Mouse (Mus musculus) kidney, postnatal 25 days (tissue): Measurements from ENCODE around the gene Plppr5.
A peak's percentile ranks its signal among the peaks of the same experiment; 100 is the strongest.

Source experiments
- DNase-seq, 2 experiments: peaks; one replicate each; pipeline ENCODE4 v3.0.0; 2021; ENCODE audit warnings: mixed read lengths in 2 of 2

Plppr5 gene

DNA sequence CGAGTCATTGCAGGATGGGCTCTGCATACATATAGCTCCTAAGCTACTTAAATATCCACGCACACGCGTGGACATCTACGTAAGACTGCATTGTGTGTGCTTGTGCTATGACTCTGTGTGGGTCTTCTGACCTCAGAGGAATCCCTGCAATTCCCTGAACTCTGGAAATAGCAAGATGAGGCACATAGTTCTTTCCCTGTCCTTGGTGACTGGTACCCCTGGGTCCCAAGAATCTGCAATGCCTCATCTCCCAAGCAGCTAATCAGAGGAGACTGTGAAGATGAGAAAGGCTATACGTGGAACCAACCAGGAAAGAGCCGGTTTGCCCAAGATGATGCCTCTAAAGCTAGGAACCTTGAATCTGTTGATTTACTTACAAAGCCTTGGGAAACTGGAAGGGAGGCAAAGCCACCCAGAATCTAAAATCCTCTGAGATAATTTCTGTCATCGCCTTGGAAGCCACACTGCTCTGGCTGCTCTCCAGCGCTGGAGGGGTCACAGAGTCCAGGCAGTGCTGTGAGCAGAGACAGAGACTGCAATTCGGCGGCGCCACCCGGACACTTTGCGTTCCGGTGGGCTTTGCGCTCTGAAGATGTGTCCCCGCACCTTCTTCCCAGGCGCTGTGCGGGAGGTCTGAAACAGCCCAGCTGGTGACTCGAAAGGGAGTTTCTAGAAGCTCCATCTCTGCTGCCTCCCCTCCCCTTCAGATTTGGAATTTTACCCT lies at the start of gene Plppr5:
Plppr5 (plus strand) TSS at position 308 of the 724 bp plus-strand sequence.
- DNase-seq, result no peak

DNA sequence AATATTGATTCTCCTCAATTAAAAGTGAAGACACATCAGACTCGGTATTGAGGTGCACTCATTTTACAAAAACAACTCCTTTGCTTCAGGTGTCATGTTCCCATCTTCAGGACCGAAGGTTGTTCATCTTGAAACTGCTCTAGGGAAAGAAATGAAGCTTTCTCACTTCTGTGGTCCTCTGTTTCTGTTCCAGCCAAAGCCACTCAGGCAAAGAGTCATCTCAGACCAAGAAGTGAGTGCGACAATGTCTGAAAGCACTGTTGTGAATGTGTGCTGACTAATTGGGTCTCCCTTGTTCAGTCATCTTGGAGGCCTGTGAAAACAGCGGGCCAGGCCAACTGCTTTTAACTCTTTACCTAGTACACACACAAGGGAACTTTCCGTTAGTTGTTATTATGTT lies 24.7 kb upstream of the Plppr5 start:
- no peak for DNase-seq

DNA sequence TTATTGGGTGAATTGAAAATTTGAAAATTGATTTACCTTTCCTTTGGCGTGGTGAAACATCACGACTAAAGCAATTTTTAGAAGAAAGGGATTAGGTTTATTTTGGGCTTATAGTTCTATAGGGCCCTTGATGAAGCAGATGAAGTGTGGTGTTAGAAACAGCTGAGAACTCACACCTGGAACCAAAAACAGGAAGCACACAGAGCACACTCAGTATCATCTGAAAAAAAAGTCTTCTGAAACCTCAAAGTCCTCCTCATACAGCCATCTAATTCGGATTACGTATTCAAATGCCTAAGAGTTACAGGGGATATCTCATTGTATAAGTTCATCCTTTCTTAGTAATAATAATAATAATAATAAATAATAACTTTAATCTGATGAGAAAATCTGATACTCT lies 24.1 kb upstream of the Plppr5 start:
- DNase-seq, result no peak

- no peak for DNase-seq
These were observed 17.7 kb upstream of the Plppr5 start for GRCm38 (mm10) chr3:117556972-117557371.

DNA sequence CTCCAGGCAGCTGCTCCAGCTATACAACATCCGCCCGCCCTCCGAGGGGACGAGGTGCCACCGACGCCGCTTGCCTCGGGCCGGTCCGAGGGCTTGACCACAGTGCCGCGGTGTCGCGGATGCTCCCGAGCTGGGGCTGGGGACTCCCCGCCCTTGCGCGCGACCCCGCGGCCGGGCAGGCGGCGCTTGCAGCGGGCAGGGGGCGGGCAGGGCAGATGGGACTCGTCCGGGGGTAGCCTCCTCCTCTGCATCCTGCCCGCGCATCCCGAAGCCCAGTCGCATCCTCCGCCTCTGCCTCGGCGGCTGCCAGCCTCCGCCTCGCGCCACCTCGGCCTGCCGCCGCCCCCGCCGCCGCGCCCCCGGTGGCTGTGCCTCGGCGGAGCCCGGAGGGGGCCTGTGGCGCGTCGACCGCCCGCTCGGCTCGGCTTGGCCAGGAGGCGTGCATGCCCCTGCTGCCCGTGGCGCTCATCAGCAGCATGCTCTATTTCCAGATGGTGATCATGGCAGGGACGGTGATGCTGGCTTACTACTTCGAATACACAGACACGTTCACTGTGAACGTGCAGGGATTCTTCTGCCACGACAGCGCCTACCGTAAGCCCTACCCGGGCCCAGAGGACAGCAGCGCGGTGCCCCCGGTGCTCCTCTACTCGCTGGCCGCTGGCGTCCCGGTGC lies 754 bp downstream of the Plppr5 start:
- peak in 1 of 2 experiments; percentile 35 for DNase-seq

DNA sequence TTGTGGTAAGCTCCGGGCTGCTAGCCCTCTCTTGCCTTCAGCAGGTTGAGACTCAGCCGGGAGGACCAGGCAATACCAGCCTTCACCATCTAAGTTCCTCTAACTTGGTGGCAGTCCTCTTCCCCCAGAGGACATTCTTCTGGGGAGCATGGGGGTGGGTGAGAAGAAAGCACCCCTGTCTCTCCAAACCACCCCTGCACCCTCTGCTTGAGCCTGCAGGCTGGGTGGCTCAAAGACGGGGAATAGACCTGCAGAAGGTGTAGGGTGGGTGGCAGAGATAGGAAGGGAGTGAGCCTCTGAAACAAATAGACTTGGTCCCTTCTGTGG lies 1.3 kb downstream of the Plppr5 start:
- DNase-seq, result no peak

GRCm38 (mm10) chr3:117577349-117577748 lies 2.7 kb downstream of the Plppr5 start:
- DNase-seq, result no peak

DNA sequence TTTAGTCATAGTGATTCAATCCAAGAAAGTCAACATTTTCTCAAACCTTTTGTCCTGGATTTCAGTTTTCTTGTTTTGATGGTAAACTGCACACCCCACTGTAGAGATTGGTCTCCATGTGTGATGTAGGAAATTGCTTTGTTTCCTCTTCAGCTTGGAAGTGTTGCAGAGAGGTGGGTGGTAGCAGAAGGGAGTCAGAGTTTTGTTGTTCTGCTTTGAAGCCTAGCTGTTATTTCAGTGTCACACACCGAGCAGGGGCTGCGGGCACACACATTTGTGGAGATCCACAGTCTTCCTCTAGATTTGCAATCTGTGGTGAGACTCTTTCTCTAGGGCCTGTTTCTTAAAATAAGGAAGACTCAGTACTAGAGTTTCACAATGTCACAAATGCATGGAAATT lies 8.0 kb downstream of the Plppr5 start:
- DNase-seq, result no peak

GRCm38 (mm10) chr3:117602404-117602803 lies 27.8 kb downstream of the Plppr5 start:
- no peak for DNase-seq

DNA sequence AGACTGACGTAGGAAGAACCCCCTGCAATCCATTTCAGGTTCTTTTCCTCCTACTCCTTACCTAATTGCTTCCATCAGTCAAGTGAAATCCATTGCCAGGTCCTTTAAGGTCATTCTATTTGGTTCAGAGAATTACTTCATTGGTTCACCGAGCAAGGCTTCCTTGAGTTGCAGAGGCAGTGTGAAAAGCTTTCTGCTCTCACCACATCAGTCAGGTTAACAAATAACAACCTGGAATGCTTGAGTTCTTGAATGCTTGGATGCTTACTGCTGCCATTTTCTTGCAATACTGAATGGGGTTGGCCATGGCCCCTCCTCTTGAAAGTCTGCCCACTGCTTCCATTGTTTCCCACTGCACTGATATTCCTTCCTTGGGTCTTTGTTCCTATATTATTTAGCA lies 28.8 kb downstream of the Plppr5 start:
- no peak for DNase-seq

DNA sequence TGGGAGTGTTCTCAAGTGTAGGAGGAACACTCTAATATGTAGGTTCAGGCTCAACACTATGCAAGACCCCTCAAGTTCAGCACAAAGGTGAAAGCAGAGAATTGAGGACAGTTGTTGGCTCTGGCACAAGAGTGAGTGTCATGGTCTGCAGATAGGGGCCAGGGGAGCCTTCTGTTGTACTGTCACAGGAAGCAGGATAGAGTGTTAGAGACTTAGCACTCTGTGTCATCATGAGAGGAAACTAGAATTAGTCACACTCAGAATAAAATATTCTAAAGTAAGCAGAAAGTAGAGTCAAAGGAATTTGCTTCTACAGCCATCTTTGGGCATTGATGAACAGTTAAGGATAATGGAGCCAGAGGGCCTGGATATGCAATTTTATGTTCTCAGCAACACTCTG lies 31.7 kb downstream of the Plppr5 start:
- no peak for DNase-seq

DNA sequence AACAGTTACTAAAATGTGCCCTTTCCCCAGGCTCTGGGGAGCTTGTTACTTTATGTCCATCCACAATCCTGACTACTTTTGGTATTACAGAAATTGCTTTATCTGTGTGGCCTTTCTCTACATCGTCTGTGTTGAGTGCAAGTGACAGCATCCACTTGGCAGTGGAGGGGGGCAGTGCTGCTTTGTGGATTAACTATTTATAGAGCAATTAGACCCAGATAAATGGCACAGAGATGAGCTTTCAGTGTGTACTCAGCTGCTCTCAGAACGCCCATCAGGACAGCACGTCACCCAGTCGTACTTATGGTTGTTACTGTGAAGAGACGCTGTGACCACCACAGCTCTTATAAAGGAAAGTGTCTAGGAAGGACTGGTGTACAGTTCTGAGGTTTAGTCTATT lies 36.8 kb downstream of the Plppr5 start:
- DNase-seq, result no peak

GRCm38 (mm10) chr3:117614856-117615255 lies 40.2 kb downstream of the Plppr5 start:
- DNase-seq, result no peak

DNA sequence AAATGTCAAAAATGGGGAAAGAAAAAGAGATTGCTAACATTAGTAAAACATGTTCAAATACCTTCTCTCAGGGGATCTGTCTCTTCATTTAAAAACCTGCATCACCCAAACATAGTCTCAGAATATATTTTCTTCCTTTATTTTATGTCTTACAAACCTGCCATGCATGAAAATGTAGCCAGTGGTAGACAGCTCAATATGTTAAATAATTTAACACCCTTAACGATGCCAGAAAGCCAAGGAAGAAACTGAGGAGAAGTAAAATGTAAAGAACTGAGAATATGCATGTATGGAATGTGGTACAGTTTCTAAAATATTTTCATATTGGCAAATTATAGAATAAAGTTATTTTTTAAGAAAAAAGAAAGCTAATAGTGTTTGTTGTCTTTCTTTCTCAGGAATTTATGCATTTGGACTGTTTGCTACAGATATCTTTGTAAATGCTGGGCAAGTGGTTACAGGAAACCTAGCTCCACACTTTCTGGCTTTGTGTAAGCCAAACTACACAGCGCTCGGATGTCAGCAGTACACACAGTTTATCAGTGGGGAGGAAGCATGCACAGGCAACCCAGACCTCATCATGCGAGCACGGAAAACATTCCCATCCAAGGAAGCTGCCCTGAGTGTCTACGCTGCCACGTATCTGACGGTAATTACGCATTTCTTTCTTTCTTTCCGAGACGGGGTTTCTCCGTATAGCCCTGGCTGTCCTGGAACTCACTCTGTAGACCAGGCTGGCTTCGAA lies 50.8 kb downstream of the Plppr5 start:
- no peak for DNase-seq

DNA sequence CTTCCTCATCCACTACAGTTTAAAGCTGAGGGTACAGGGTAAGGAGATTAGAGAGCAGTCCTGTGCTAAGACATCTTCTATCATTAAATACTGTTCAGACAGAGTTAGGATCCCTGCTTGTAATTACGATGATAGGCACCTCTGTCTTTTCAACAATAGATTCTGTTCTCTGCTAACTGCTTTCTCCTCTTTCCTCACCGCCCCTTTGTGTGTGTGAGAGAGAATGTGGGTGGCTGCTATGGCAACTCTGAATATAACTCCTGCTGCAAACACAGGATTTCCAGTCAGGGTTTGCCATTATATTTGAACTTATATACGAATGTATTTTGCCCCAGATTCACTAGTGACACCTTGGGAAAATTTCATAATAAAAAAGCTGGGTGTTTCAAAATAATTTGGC lies 54.2 kb downstream of the Plppr5 start:
- DNase-seq, result no peak

DNA sequence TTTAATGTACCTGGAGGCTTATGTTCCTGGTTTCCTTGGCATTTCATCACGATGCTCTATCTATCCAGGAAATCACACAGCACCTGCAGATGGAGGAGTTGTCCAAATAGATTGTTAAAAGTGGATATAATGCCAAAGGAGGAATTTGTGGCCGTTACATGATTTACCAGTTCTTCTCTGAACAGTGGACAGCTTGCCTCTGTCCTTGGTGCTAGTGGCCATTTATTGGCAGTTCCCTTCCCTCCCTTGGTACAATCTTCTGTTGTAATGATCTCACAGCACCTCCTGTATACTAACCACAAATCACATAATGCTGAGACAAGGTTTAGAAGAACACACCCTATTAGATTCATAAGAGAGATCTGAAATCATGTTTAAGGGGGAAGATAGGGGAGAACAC lies 55.7 kb downstream of the Plppr5 start:
- no peak for DNase-seq

DNA sequence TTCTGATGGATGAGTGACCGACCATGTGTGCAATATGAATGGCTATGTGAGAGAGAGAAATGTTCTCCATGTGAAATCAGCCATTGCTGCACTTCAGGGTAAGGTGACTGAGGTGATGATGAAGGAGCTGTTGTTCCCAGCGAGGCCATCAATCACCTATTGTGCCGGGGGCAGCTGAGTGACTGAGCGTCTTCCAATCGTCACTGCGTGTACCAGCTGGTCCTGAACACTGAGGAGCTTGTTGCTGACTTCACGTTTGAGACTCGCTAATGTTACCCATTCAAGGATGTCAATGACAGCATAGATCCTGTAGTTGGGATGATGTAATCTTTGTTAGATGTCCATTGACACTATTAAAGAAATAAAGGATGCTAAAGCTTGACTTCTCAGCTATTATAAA lies 74.0 kb downstream of the Plppr5 start:
- DNase-seq, result no peak

DNA sequence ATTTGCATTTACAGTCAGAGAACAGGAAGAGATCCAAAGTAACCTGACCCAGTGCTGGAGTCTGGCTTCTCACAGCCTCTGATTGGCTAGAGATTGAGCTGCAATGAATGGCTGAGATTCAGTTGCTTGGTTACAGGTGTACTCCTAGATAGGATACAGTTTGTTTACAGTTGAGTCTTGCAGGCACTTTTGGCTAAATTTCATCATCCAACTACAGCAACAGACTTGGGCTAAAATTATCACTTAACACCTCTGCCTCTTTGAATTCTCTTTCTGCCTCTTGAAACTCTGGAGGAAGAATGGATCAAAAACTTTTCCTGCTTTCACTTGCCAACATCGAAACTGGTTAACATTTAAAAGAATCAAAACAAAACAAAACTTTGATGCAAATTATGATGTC lies 89.7 kb downstream of the Plppr5 start:
- no peak for DNase-seq

- DNase-seq, result no peak
These were observed 104.6 kb downstream of the Plppr5 start for GRCm38 (mm10) chr3:117679189-117679588.

- no peak for DNase-seq
These were observed 110.0 kb downstream of the Plppr5 start for GRCm38 (mm10) chr3:117684640-117685039.

DNA sequence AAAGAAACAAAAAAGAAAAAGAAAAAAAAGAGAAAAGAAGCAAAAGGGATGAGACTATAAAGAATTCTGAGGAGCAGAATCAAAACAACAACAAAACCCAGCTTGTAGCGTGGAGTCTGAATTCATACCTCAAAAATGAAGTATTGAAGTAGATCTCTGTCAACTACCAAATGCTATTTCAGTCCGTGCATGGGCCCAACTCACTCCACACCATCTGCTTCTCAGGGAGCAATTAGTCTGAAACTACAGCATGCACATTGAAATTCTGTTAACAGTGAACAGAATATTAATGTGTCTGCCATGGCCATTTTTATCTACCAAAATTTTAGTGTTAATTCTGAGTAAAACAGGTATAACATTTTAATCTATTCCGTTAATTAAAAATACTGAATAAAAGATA lies 111.4 kb downstream of the Plppr5 start:
- no peak for DNase-seq

DNA sequence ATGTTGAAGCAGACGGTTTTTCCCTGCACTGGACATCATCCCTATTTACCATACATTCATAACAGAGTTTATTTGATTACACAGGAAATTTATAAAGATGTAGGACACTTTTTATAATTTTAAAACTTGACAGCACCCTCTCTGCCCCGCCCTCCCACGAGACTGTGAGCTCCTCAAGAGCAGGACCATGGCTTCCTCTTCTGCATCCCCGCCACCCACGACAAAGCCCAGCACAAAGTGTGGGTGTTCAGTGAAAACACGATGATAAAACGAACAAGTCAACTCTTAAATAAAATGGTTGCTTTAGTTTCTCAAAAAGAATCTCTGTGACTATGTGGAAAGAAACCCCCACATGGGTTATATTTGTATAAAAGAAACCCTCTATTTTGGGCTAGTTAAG lies 112.0 kb downstream of the Plppr5 start:
- DNase-seq, result no peak

GRCm38 (mm10) chr3:117694736-117695135 lies 120.1 kb downstream of the Plppr5 start:
- DNase-seq, result no peak

GRCm38 (mm10) chr3:117696350-117696749 lies 121.7 kb downstream of the Plppr5 start:
- no peak for DNase-seq
